Mouse (Mus musculus) bone marrow macrophage, adult 2 months (primary cell): Measurements from ENCODE around the gene Nipsnap3b. TPM values are rescaled to one million over a fixed set of nuclear protein-coding genes. Genes with fewer than 3 reads are reported as not detected.

Experiments used
- H3K27ac ChIP-seq: 2 replicates; pipeline ENCODE4 v1.5.1; 2012; ENCODE audit warnings: low read depth, low read length; ENCODE audit not compliant: insufficient read depth
- H3K4me1 ChIP-seq: 2 replicates; pipeline ENCODE4 v1.6.1; 2012; ENCODE audit warnings: low read length; ENCODE audit not compliant: control insufficient read depth, insufficient read depth
- H3K4me3 ChIP-seq: 2 replicates; pipeline ENCODE4 v1.5.1; 2012; ENCODE audit warnings: mild to moderate bottlenecking, low read length, moderate library complexity; ENCODE audit not compliant: insufficient read depth
- CTCF ChIP-seq: IDR thresholded peaks from 2 replicates; pipeline ENCODE4 v1.5.1; 2012; ENCODE audit warnings: low read depth, mild to moderate bottlenecking, low read length, moderate library complexity
- POLR2A ChIP-seq: IDR thresholded peaks from 2 replicates; pipeline ENCODE4 v1.6.1; 2012; ENCODE audit warnings: mild to moderate bottlenecking, low read depth, low read length, borderline replicate concordance
- polyA plus RNA-seq: library from polyadenylated mRNA; stranded (reverse); fragments of >200 nt; gene quantifications from 2 replicates; pipeline ENCODE4 v1.2.4, GENCODE M21; 2012; ENCODE audit not compliant: missing spikeins, insufficient read depth, insufficient read length

The Nipsnap3b gene
- polyA plus RNA-seq, 1 experiment: 44.8 TPM

DNA sequence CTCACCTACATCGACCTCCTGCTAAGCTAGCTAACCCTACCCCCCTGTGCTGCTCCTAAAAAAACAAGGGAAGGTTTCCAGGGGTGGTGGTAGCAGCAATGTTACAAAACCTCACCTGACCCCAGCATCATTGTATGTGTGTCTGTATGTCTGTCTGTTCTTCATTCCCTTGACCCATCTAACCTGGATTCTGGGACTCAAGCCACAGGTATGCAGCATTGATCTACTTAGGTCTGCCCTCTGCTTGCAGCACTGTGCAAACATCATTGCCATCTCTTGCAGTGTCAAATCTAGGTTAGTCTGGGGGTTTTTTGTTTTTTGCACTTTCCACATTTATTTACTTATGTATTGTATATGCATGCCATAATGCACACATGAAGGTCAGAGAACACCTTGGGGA, 6.7 kb downstream of the Nipsnap3b start:
- no peak for TF ChIP-seq CTCF
- TF ChIP-seq POLR2A: no peak
- no peak overlapping the region for H3K27ac ChIP-seq
- H3K4me1 ChIP-seq: no peaks in the 10 kb centered on the region
- H3K4me3 ChIP-seq: no peak overlapping the region

- Histone ChIP-seq H3K4me3 (no peak overlapping the region), H3K4me1 (no peaks in the 10 kb centered on the region), H3K27ac (no peak overlapping the region)
- no peak for TF ChIP-seq CTCF
- no peak for TF ChIP-seq POLR2A
Measured at GRCm38 (mm10) chr4:53023189-53023925, 11.7 kb downstream of the Nipsnap3b start.

DNA sequence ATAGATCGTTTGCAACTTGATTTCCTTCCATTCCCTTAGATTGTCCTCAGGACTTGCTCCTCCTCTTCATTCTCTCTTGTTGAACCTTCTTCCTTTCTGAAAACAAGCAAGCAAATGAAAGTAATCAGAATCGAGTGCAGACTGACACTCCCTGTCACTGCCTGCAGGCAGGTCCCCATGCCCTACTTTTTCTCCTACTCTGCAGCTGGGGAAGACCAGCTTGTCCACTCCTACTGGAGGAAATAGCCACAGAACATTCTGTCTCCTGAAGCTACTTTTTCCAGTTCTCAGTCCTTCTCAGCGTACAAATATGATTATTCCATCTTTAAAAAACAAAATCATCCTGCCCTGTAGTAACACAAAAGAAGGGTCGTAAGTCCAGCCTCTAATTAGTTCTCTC, 12.7 kb downstream of the Nipsnap3b start:
- no peaks in the 10 kb centered on the region for H3K4me1 ChIP-seq
- TF ChIP-seq POLR2A: no peak
- TF ChIP-seq CTCF: no peak
- no peak overlapping the region for H3K27ac ChIP-seq
- no peak overlapping the region for H3K4me3 ChIP-seq

DNA sequence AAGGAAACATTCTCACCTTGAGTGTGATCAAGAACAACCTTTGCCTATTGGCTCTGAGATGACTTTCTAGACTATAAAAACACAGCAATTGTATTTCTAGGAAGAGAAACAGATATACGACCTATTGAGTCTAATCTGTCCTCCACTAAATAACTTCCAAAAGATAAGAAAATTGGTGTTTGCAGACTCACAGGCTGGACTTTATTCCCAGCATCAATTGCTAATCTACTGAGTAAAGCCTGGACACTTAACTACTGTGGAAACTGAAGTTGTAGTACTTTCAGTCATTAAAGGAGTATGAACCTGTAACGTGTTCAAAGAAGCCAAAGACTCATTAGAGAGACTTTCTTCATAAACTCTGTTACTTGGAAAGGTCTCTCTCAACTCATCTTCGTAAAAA, 16.1 kb downstream of the Nipsnap3b start:
- Histone ChIP-seq H3K4me3 (no peak overlapping the region), H3K27ac (no peak overlapping the region), H3K4me1 (no peaks in the 10 kb centered on the region)
- no peak for TF ChIP-seq CTCF

DNA sequence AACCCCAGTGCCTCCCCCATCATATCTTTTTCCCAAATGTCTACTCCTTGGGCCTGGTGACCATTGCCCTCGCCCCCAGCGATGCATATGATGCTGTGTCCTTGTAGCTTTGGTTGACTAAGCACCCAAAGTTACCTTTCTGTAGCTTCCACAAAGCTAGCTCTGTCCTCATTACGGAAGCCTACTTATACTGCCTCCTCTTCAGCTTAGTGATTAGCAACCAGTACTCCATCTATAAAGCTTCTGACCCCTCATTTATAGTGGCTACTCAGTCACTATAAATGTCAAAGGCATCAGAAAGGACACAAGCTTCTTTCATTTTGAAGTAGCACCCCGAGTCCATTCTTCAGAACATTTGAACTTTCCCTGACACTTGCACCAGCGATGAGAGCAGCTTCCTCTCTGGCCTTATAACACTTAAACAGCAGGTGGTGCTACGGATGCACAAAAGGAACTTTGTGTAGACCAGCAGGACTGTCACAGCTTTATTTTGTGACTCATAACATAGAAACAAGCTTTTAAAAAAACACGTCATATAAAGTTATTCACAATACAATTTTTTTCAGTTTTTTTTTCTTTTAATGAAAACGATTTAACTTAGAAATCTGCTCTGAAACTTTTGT, 18.8 kb downstream of the Nipsnap3b start:
- Histone ChIP-seq H3K27ac (no peak overlapping the region), H3K4me1 (no peaks in the 10 kb centered on the region), H3K4me3 (no peak overlapping the region)
- TF ChIP-seq CTCF: no peak
- TF ChIP-seq POLR2A: no peak

DNA sequence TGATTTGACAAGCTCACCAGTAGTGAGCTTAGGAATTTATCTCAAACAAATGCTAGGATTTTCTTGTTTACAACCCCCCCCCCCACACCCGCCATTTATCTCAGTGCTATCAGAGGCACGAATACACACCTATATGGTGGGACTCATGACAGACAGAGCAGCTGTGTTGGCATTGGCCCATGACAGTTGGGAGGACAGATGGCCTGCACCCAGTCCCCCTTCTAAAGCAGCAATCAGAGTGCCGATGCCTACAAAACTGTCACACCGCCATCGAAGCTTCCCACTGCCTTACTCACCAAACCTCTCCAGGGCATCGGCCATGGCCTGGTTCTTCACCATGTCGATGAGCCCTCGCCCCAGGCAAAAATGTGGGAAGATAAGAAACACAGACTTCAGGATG, 32.1 kb downstream of the Nipsnap3b start:
- no peak for TF ChIP-seq POLR2A
- TF ChIP-seq CTCF: no peak
- no peak overlapping the region for H3K27ac ChIP-seq
- no peaks in the 10 kb centered on the region for H3K4me1 ChIP-seq
- no peak overlapping the region for H3K4me3 ChIP-seq

DNA sequence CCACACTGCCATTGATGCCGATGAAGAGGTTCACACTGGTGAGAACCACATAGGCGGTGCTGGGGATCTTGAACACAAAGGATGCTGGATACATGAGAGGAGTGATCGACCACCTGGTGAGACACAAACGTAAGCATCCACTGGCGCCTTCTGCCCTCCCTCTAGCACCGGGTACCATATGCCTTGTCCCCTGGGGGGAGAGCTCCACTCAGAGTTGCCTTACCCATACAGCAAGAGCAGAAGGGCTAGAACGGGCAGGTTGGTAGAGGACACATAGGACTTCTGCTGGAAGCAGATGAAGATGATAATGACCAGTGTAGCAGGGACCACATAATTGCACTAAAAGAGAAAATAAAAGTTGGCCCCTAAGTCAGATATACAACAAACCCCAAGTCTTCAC, 34.1 kb downstream of the Nipsnap3b start:
- H3K4me3 ChIP-seq: no peak overlapping the region
- TF ChIP-seq CTCF: no peak
- TF ChIP-seq POLR2A: no peak
- H3K4me1 ChIP-seq: no peaks in the 10 kb centered on the region
- H3K27ac ChIP-seq: no peak overlapping the region

DNA sequence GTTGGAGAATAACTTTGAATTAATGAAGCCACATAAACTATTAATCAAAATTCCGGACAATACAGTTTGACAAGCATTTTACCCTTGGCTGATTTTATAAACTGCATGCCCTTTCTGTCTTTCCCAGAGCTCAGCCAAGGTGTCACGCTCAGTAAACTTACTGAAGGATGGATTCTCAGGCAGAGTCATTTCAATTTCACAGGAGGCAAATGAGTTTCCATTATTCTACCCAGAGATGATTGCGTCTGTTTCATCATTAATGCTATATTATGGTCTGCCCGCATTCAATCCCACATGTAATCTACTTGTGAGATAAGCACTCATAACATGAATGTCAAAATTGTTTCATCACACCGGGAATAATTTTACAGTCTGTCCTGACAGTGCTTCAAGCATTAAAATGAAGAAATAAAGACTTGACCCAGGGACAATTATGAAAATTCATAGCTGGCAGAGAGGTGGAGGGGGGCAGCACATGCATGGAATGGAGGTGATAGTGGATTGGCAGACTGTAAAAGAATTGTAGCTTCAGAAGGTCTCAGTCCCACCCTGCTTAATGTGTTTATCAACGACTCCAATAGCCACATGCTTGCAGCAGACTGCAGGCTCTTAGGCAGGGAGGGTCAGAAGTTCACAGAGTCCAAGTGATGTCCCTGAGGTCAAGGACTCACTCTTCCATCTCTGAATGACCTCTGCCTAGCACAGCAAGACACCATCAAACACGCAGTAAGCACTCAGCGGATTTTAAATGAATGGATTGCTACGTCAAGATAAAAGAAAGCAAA, 34.8 kb downstream of the Nipsnap3b start:
- H3K4me3 ChIP-seq: no peak overlapping the region
- no peak overlapping the region for H3K27ac ChIP-seq
- no peaks in the 10 kb centered on the region for H3K4me1 ChIP-seq
- TF ChIP-seq CTCF (no peak), POLR2A (no peak)

DNA sequence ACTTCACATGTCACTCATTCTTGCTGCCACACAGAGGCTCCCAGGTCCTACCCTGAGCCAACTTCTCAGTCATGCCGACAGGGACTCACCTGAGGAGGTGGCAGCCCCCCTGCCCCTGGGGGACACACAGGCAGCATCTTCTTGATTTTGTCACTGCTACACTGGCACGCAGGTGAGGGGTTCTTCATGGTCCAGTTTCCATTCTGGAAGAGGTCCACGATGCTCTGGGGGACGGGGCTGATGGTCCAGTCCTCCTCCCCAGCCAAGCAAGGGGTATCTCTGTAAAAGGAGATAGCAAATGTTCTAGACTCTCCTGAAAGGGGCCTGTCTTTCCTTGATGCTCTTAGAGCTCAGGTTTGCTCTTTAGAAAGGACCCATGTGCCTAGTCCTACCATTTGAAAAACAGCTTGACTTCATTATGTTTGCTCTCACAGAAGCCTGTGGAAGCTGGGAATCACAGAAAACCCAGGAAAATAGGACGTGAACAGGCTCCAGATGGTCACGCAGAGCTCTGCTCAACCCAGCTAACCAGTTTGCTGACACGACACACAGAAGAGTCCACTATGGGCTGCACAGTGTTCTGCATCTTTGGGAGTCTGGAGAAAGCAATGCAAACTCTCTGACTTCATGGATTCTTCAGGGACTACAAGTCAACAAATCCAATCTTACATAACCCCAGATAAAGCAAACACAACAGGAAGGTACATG, 50.8 kb downstream of the Nipsnap3b start:
- Histone ChIP-seq H3K27ac (no peak overlapping the region), H3K4me3 (no peak overlapping the region), H3K4me1 (no peaks in the 10 kb centered on the region)
- TF ChIP-seq CTCF (no peak), POLR2A (no peak)

Other genes with a start within 250 kb of the Nipsnap3b start
- not detected in 2 replicates for gene Olfr275, start 197.3 kb upstream of the Nipsnap3b start, polyA plus RNA-seq
- not detected in 2 replicates for gene Olfr273, start 152.6 kb upstream of the Nipsnap3b start, polyA plus RNA-seq
- gene Olfr272, start 92.7 kb upstream of the Nipsnap3b start, polyA plus RNA-seq: not detected in 2 replicates
- not detected in 2 replicates for gene Olfr270, start 47.3 kb upstream of the Nipsnap3b start, polyA plus RNA-seq
- gene Nipsnap3a, start 22.6 kb upstream of the Nipsnap3b start, polyA plus RNA-seq: not detected in 2 replicates
- gene Abca1, start 148.0 kb downstream of the Nipsnap3b start, polyA plus RNA-seq: 55.9 and 64.3 TPM in 2 replicates